Mouse (Mus musculus) liver, embryonic 12.5 days (tissue): ENCODE data around the gene Mctp2. TPM values are rescaled to one million over a fixed set of nuclear protein-coding genes. Genes with fewer than 3 reads are reported as not detected.

Experiments used
- ATAC-seq: fragments of 200-750 bp; cut with Nextera tagmentation; 2 replicates; pipeline ENCODE4 v1.8.0; 2017; ENCODE audit warnings: moderate number of reproducible peaks, mild to moderate bottlenecking, moderate library complexity
- H3K27ac ChIP-seq: fragments of 300-500 bp; sonication (generic); 2 replicates; pipeline ENCODE4 v1.5.1; 2016; ENCODE audit warnings: mild to moderate bottlenecking
- H3K27me3 ChIP-seq: fragments of 300-500 bp; sonication (generic); replicated peaks from 2 replicates; pipeline ENCODE4 v1.6.1; 2016; ENCODE audit warnings: mild to moderate bottlenecking, moderate library complexity
- H3K36me3 ChIP-seq: fragments of 300-500 bp; sonication (generic); 2 replicates; pipeline ENCODE4 v1.6.1; 2016; ENCODE audit warnings: mild to moderate bottlenecking, moderate library complexity
- H3K4me1 ChIP-seq: fragments of 300-500 bp; sonication (generic); 2 replicates; pipeline ENCODE4 v1.6.1; 2016
- H3K4me2 ChIP-seq: fragments of 300-500 bp; sonication (generic); 2 replicates; pipeline ENCODE4 v1.6.1; 2016; ENCODE audit warnings: mild to moderate bottlenecking, moderate library complexity
- H3K4me3 ChIP-seq: fragments of 300-500 bp; sonication (generic); 2 replicates; pipeline ENCODE4 v1.5.1; 2016; ENCODE audit warnings: mild to moderate bottlenecking, moderate library complexity
- H3K9ac ChIP-seq: fragments of 300-500 bp; sonication (generic); 2 replicates; pipeline ENCODE4 v1.6.1; 2016; ENCODE audit warnings: mild to moderate bottlenecking, moderate library complexity
- H3K9me3 ChIP-seq: fragments of 300-500 bp; sonication (generic); replicated peaks from 2 replicates; pipeline ENCODE4 v1.6.1; 2016; ENCODE audit warnings: mild to moderate bottlenecking, moderate library complexity
- WGBS: fragments of 180-500 bp; shearing (Covaris S2); methylation state at CpG from one replicate; pipeline ENCODE4 v1.1.7; 2016; ENCODE audit not compliant: insufficient replicate concordance; 5-methylcytosine and 5-hydroxymethylcytosine counted together
- polyA plus RNA-seq: library from polyadenylated mRNA; unstranded; fragments of >200 nt; fragmentation: Nextera tagmentation; extraction: Ambion mirVana; gene quantifications from 2 replicates; pipeline ENCODE4 v1.2.1, GENCODE M21; 2016

The Mctp2 gene
- polyA plus RNA-seq, 1 experiment from 2014 or later, result 0.19 TPM

DNA sequence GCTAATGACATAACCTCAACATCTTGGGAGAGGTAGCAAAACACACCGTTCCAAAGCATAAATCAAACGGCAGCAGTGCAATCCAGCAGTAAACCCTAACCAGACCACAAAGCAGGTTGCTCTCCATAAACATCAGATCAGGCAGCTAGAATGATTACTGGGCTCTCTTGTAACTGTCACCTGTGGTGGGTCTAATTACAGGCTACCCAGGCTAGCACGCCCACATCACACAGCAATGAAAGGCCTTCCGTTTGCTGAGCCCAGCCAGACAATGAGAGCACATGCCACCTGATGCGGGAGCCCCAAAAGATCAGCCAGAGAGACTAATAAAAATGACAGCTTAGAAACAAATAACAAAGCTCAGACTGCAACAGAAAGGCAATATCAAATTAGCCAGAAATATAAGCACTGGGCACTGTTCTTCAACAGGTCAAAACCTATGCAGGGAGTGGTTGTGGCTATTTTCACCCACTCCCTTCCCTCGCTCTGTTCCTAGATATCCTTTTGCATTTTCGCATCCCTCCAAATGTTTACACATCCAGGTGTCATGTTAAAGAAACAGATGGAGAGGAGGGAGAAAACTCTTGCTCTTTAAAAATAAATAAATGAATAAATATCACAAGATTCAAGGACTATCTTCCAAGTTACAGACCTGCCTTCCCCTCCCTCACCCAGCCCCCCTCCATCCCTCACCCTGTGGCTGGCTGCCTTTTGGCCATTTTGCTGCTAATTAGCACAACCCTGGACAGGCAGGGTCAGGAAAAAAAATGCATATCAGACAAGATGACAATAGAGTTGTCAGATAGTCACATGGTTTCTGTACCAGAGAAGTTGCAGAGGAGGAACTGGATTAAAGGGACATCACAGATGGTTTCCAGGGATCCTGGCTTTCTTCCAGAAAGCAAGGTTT is 155.4 kb downstream of the Mctp2 start:
- H3K27ac ChIP-seq, result no peak overlapping the region
- WGBS, result 65% methylated on average over 7 of the region's 7 CpGs
- no peaks in the 10 kb centered on the region for H3K9me3 ChIP-seq
- H3K4me1 ChIP-seq, result no peaks in the 10 kb centered on the region
- no peak overlapping the region for H3K4me3 ChIP-seq
- no peaks in the 10 kb centered on the region for H3K36me3 ChIP-seq
- no peak for ATAC-seq
- H3K27me3 ChIP-seq, result no peaks in the 10 kb centered on the region
- no peak overlapping the region for H3K4me2 ChIP-seq
- no peak overlapping the region for H3K9ac ChIP-seq

DNA sequence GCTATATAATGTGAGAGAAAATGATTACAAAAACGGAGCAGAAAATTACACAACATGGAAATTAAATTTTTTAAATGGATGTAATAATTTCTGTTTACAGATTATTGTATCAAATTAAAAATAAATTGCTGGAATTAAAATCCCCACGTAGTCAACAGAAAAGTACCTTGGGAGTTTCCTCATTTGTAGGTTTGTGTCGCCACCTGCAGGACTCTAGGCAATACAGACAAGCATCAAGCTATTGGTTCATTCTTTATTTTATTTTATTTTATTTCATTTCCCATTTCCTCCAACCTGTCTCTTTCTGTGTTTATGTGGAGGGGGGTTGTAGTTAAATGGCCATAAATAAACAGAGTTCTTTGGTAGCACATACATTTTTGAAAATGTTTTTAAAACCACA is 157.3 kb downstream of the Mctp2 start:
- H3K27ac ChIP-seq, result no peak overlapping the region
- no peaks in the 10 kb centered on the region for H3K9me3 ChIP-seq
- 18% methylated on average over 3 of the region's 3 CpGs for WGBS
- no peak overlapping the region for H3K9ac ChIP-seq
- no peak overlapping the region for H3K4me3 ChIP-seq
- no peak for ATAC-seq
- no peaks in the 10 kb centered on the region for H3K4me1 ChIP-seq
- no peak overlapping the region for H3K4me2 ChIP-seq
- no peaks in the 10 kb centered on the region for H3K36me3 ChIP-seq
- H3K27me3 ChIP-seq, result no peaks in the 10 kb centered on the region

DNA sequence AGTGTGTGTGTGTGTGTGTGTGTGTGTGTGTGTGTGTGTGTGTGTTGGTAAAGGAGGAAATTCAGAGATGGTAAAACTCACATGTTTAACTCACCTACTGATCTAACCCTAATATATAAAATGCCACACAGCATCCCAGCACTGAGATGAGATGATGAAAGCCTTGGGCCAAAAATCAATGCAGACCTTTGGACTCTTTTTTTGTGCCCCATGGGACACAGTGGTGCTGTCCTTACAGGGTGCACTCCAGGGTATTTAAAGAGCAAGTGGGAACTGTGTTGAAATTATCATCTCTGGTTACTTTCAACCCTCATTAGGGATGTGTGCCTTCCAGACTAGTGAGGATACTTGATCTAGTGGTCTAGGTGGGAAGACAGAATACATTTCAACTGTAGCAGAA is 159.6 kb downstream of the Mctp2 start:
- Histone ChIP-seq H3K9me3 (no peaks in the 10 kb centered on the region), H3K4me3 (no peak overlapping the region), H3K36me3 (no peaks in the 10 kb centered on the region), H3K9ac (no peak overlapping the region), H3K27me3 (no peaks in the 10 kb centered on the region), H3K4me2 (no peak overlapping the region), H3K4me1 (no peaks in the 10 kb centered on the region), H3K27ac (no peak overlapping the region)
- no peak for ATAC-seq

DNA sequence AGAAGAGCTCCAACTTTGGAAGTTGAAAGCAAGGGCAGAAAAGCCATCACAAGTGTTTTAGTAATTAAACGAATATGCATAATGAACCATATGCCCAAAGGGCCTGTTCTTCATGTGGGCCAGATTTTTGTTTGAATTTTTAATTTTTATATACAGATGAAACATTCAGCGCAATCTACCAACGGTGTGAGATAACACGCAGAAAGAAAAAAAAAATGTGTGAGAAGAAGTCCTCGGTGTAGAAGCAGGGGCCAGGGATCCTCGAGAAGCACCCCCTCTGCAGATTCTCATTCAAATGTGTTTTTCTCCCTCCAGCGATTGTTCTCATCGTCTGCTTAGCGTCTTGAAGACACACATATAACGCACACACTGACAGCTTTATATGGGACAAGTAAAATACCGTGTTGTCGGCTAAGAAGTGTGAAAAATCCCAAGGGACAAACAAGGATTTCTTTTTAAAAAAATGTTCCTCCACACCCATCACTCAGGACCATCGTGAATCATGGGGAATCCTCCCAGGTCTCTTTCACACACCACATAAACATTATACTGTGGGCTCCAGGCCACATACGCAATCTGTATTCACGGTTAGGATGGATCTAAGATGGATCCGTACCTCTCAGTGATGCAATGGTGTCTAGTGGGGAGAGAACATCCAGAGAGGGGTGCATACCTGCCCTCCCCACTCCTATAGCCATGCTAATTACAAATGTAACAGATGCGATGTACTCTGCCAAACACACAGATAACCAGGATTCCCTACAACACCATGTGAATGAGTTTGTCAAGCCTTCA is 160.5 kb downstream of the Mctp2 start:
- H3K4me3 ChIP-seq, result no peak overlapping the region
- ATAC-seq, result no peak
- H3K4me1 ChIP-seq, result no peaks in the 10 kb centered on the region
- no peaks in the 10 kb centered on the region for H3K36me3 ChIP-seq
- H3K27ac ChIP-seq, result no peak overlapping the region
- no peak overlapping the region for H3K4me2 ChIP-seq
- 76% methylated on average over 17 of the region's 17 CpGs for WGBS
- no peaks in the 10 kb centered on the region for H3K27me3 ChIP-seq
- H3K9ac ChIP-seq, result no peak overlapping the region
- no peaks in the 10 kb centered on the region for H3K9me3 ChIP-seq

DNA sequence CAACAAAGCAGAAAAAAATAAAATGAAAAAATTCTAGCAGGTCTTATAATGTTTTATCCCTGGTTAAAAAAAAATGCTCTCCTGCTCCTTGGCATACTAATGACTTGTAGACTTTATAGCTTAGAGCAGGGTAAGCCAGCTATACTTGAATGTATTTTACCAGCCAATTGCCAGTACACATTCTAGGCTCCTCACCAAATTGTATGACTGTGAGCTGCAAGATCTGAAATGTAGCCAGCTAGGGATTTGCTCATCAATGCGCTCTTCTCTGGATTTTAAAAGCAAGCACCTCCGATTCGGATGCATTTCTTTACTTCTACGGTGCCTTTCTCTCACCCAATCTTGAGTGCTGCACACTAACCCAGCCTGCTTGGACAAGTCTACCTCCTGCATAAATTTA is 167.7 kb downstream of the Mctp2 start:
- H3K27me3 ChIP-seq, result no peaks in the 10 kb centered on the region
- H3K4me3 ChIP-seq, result no peak overlapping the region
- no peak overlapping the region for H3K4me2 ChIP-seq
- ATAC-seq, result no peak
- WGBS, result 67% methylated on average over 4 of the region's 4 CpGs
- no peak overlapping the region for H3K27ac ChIP-seq
- no peaks in the 10 kb centered on the region for H3K4me1 ChIP-seq
- H3K36me3 ChIP-seq, result no peaks in the 10 kb centered on the region
- no peaks in the 10 kb centered on the region for H3K9me3 ChIP-seq
- H3K9ac ChIP-seq, result no peak overlapping the region

DNA sequence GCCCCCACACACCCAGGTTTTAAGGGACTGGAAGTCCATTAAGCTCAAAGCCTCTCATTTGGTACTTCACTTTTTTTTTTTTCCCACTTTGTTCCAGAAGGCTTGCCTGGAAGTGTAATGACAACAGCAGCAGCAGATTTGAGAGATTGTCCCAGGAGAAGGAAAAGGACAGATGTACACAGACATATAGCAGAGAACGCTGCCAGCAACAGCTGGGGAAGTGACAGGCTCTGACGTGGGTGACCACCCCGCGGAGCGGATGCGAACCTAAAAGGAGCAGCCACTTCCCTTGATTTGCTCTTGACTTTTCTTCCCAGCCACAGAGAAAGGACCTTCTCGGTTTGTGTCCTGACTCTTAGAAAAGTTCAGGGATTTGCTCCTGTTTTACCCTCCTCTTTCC is 185.4 kb downstream of the Mctp2 start:
- Histone ChIP-seq H3K27me3 (no peaks in the 10 kb centered on the region), H3K4me2 (no peak overlapping the region), H3K4me1 (no peaks in the 10 kb centered on the region), H3K36me3 (no peaks in the 10 kb centered on the region), H3K27ac (no peak overlapping the region), H3K9me3 (no peaks in the 10 kb centered on the region), H3K9ac (no peak overlapping the region), H3K4me3 (no peak overlapping the region)
- ATAC-seq, result no peak
- 64% methylated on average over 7 of the region's 7 CpGs for WGBS

DNA sequence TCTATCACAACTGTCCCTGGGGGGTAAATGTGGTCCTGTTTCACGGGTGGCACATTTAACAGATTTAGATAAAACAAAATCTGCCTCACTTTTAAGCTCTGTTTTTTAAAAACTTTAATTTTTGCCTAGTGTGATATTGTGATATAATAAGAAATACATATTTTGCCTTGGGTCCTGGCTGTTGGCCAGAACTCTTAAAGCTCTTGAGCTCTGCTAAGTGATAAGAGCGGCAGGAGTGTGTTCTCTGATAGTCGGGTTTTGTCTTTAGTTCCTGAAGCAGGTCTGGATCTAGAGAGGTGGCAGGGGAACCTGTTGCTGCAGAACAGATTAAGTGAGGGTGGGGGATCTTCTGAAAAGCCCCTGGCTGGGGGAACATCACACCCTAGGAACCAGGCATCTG is 186.7 kb downstream of the Mctp2 start:
- Histone ChIP-seq H3K9me3 (no peaks in the 10 kb centered on the region), H3K27me3 (no peaks in the 10 kb centered on the region), H3K4me2 (no peak overlapping the region), H3K4me3 (no peak overlapping the region), H3K36me3 (no peaks in the 10 kb centered on the region), H3K27ac (no peak overlapping the region), H3K4me1 (no peaks in the 10 kb centered on the region), H3K9ac (no peak overlapping the region)
- no peak for ATAC-seq
- 55% methylated on average over 3 of the region's 3 CpGs for WGBS

DNA sequence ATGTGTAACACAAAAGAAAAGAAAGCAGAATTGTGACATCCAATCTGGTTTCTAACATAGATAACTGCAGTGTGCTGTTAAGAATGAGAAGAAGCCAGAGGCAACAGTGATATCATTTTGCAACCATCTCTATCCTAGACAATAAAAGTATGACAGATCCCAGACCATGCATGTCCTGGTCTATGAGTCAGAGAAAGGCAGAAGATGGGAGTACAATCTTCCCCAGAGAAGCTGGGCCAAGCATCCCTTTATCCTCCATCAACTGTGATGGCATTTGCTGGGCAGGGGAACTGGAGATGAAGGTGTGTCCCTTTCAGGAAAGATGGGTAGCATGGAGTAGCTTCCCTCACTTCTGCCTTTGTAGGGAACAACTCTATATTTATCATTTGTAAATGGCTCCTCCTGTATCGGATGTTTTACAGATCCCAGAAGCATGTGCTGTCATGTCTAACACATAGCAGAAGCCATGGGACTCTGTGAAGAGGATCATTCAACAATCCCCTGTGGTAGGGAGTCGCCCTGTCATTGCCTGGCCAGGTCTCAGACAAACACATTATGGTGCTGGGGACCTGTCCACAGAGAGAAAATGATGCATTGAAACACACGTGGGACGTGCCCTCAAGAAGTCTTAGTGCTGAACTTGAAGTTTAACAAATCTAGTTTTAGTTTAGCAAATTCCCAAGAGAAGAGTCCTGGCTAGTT is 188.9 kb downstream of the Mctp2 start:
- Histone ChIP-seq H3K4me2 (no peak overlapping the region), H3K27me3 (no peaks in the 10 kb centered on the region), H3K36me3 (no peaks in the 10 kb centered on the region), H3K9me3 (no peaks in the 10 kb centered on the region), H3K27ac (no peak overlapping the region), H3K4me3 (no peak overlapping the region), H3K4me1 (no peaks in the 10 kb centered on the region), H3K9ac (no peak overlapping the region)
- ATAC-seq, result no peak
- WGBS, result 60% methylated on average over 4 of the region's 4 CpGs

DNA sequence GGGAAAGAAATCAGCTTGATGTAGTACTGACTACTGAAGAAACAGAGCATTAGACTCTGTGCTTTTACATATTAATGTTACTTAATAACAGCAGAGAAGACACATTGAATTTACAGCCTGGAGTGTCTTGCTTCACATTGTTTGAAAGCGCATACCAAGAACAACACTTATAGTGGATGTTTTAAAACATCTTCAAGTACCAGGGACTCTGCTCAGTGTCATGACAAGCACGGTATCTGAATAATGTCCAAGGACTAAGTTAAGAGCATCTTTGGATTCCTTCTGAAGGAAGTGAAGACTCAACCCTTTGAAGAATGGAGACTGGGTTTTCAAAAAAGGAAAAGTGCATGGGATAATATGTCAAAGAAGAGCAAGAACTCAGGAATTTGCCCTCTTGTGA is 191.3 kb downstream of the Mctp2 start:
- Histone ChIP-seq H3K4me3 (no peak overlapping the region), H3K4me1 (no peaks in the 10 kb centered on the region), H3K9me3 (no peaks in the 10 kb centered on the region), H3K9ac (no peak overlapping the region), H3K27ac (no peak overlapping the region), H3K36me3 (no peaks in the 10 kb centered on the region), H3K27me3 (no peaks in the 10 kb centered on the region), H3K4me2 (no peak overlapping the region)
- no peak for ATAC-seq
- WGBS, result 73% methylated on average over 2 of the region's 2 CpGs

DNA sequence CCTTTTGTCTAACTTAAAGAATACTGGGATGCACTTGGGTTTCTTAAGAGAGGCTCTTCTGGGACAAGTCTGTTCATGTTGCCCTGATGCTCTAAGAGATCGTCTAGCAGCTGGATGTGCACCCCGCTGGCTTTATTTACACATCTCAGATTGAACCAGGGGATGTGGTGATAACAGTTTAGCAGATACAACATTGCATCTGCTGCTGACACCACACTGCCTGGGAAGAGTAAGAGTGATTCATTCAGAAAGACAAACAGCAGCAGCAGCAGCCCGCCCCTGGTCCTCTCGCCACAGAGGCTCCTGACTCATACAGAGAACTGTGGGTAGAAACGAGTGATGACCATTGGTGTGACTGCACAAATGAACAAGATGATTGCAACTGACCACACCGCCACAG is 195.8 kb downstream of the Mctp2 start:
- ATAC-seq, result no peak
- no peak overlapping the region for H3K27ac ChIP-seq
- H3K9me3 ChIP-seq, result no peaks in the 10 kb centered on the region
- no peaks in the 10 kb centered on the region for H3K4me1 ChIP-seq
- 60% methylated on average over 6 of the region's 6 CpGs for WGBS
- no peaks in the 10 kb centered on the region for H3K27me3 ChIP-seq
- no peak overlapping the region for H3K4me3 ChIP-seq
- H3K36me3 ChIP-seq, result no peaks in the 10 kb centered on the region
- no peak overlapping the region for H3K4me2 ChIP-seq
- no peak overlapping the region for H3K9ac ChIP-seq

DNA sequence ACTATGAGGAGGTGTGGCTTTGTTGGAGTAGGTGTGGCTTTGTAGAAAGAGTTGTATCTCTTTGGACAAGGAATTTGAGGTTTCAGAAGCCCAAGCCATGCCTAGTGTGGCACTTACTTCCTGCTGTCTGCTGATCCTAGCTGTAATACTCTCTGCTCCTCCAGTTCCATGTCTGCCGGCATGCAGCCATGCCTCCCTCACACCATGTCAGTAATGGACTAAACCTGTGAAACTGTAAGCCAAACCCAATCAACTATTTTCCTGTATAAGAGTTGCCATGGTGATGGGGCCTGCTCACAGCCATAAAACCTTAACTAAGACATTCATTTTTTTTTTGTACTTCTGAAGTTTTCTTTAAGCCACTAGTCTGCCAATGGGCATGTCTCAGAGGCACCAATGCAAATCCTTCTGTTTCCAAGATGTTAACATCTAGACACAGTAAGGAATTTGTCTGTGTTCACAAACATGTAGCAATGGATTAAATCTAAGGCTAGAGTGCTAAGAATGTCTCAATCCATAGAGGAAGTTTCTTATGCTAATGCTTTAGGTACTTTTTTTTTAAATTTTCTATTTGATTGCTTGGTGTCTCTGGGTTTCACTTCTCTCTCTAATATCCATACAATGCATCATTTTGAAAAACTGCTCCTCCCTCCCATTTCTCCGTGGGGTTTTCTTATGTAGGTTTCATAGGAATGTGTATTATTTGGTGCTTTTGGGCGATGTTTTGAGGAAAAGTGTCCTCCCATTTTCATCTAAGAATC is 197.6 kb downstream of the Mctp2 start:
- Histone ChIP-seq H3K36me3 (no peaks in the 10 kb centered on the region), H3K27ac (no peak overlapping the region), H3K9me3 (no peaks in the 10 kb centered on the region), H3K4me2 (no peak overlapping the region), H3K27me3 (no peaks in the 10 kb centered on the region), H3K4me1 (no peaks in the 10 kb centered on the region), H3K4me3 (no peak overlapping the region), H3K9ac (no peak overlapping the region)
- no peak for ATAC-seq
- WGBS, result 65% methylated on average over 3 of the region's 3 CpGs
